Mouse (Mus musculus) olfactory bulb, adult 2 months (tissue): ENCODE results near the gene Ormdl3.

ENCODE experiments used
- CTCF ChIP-seq: fragments of 200-500 bp; IDR thresholded peaks from 2 replicates; pipeline ENCODE4 v1.5.1; 2012; ENCODE audit warnings: low read depth, mild to moderate bottlenecking, low read length, moderate library complexity; ENCODE audit not compliant: insufficient read depth
- POLR2A ChIP-seq: fragments of 200-500 bp; IDR thresholded peaks from 2 replicates; pipeline ENCODE4 v1.6.1; 2012; ENCODE audit warnings: mild to moderate bottlenecking, low read depth, low read length, moderate library complexity; ENCODE audit not compliant: insufficient read depth

DNA sequence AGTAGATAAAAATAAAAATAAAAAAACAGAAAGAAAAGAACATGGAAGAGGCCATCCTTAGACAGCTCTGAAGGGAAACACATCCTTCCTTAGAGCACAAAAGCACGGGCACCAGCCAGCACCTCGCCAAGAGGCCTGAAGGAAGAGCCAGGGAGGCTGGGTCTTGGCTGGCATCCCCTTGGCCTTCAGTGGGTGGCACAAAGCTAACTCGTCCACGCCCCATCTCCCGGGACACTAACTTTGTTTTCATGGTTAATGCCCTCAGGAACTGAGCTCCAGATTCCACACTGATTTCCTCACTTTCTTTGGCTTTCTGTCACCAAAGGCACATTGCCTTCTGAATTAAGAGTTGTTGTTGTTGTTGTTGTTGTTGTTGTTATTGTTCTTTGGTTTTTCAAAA lies 9.4 kb downstream of the Ormdl3 start:
- no peak for TF ChIP-seq CTCF
- no peak for TF ChIP-seq POLR2A
